Mouse (Mus musculus): ENCODE results near the gene Upk2.

DNA sequence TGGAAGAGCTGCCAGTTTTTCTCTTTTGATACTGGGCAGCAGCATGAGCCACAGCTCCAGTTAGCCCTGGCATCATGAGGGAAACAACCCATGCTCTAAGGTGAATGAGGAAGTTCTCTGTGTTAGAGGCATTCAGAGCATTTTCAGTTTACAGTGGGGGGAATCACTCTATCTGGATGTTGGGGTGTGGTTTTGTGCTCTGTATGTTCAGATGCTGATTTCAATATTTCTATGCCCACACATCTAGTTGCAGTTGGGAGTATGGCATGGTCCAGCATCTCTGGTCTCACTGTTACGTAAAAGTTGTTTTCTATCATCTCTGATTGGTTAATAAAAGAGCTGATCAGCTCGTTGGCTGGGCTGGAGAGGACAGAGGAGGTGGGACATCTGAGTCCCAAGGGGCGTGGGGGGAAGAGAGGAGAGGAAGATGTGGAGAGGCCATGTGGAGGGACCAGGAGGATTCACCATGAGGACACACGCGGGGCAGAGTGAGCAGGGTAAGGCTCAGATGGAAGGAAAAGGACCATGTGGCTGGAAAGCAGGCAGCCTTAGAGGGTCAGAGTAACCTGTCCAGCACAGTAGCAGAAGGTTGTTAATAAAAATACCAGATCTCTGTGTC lies 34.4 kb downstream of the Upk2 start:
- TF ChIP-seq CTCF (IDR thresholded peaks at IDR 0.05; ENCODE audit: low read depth) (no peak), EP300 (IDR thresholded peaks at IDR 0.05; ENCODE audit: low read depth) (no peak)
